Mouse (Mus musculus) c-Kit-positive CD71-positive TER-119-negative erythroid progenitor cells, embryonic 14.5 days (primary cell): ENCODE data around the gene Galm.

Experiments used
- DNase-seq: peaks from one replicate; pipeline ENCODE4 v3.0.0-alpha.2; 2013; ENCODE audit warnings: low read depth

Galm gene

GRCm38 (mm10) chr17:80127331-80128251 is at the start of gene Galm:
TSS of gene Galm (plus strand) at chr17:80127471.
- DNase-seq = peak; percentile 25

- DNase-seq = no peak
These were observed 48.5 kb upstream of the Galm start for GRCm38 (mm10) chr17:80078726-80079125.

GRCm38 (mm10) chr17:80083223-80083622 is 44.0 kb upstream of the Galm start:
- DNase-seq = no peak

- no peak for DNase-seq
These were observed 42.8 kb upstream of the Galm start for GRCm38 (mm10) chr17:80084424-80084823.

GRCm38 (mm10) chr17:80086591-80086990 is 40.7 kb upstream of the Galm start:
- no peak for DNase-seq

GRCm38 (mm10) chr17:80088168-80088567 is 39.1 kb upstream of the Galm start:
- no peak for DNase-seq

GRCm38 (mm10) chr17:80090551-80090950 is 36.7 kb upstream of the Galm start:
- no peak for DNase-seq

GRCm38 (mm10) chr17:80091879-80092549 is 35.3 kb upstream of the Galm start:
- no peak for DNase-seq

- no peak for DNase-seq
These were observed 31.9 kb upstream of the Galm start for GRCm38 (mm10) chr17:80095254-80095899.

GRCm38 (mm10) chr17:80096043-80096719 is 31.1 kb upstream of the Galm start:
- DNase-seq = no peak

- no peak for DNase-seq
These were observed 30.6 kb upstream of the Galm start for GRCm38 (mm10) chr17:80096720-80097114.

- no peak for DNase-seq
These were observed 30.1 kb upstream of the Galm start for GRCm38 (mm10) chr17:80097221-80097620.

GRCm38 (mm10) chr17:80099823-80100222 is 27.4 kb upstream of the Galm start:
- DNase-seq = no peak

GRCm38 (mm10) chr17:80105348-80105978 is 21.8 kb upstream of the Galm start:
- no peak for DNase-seq

GRCm38 (mm10) chr17:80112665-80113305 is 14.5 kb upstream of the Galm start:
- DNase-seq = no peak

- DNase-seq = no peak
These were observed 13.8 kb upstream of the Galm start for GRCm38 (mm10) chr17:80113468-80113867.

GRCm38 (mm10) chr17:80120396-80120795 is 6.9 kb upstream of the Galm start:
- DNase-seq = no peak

GRCm38 (mm10) chr17:80121833-80122232 is 5.4 kb upstream of the Galm start:
- no peak for DNase-seq

- DNase-seq = no peak
These were observed 2.1 kb upstream of the Galm start for GRCm38 (mm10) chr17:80124985-80125750.

- no peak for DNase-seq
These were observed 1.1 kb upstream of the Galm start for GRCm38 (mm10) chr17:80126166-80126565.
